ENCODE assay signal across 10 mouse cellular contexts in the genomic region with DNA sequence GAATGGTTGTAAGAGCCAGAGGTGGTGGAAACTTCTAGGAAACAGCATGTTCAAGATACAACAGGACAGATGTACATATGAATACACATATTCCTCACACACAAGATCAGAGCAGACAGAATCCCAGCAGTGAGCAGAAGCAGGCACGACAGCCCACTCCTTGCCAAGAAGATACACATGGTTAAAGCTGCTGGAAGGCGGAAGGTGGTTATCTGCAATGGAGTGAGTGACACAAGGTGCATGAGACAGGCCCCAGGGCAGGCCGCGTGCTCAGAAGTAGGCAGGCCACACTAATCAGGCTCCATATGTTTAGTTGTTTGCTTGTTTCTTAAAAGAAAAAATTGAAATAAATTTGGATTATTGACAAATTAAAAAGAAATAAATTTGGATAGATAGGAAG.
"Had no signal": no experiment of that assay in that cellular context is flagged by ENCODE, and none has a peak within 500 bp of the region (broad histone marks: within the 10 kb centered on the region; RNA-seq: fewer than 3 reads in every experiment).

No protein-coding gene starts in this region.

- ATAC-seq: midbrain, embryonic 13.5 days had no signal

- H3K4me1 ChIP-seq: limb, embryonic 13.5 days; neural tube, embryonic 15.5 days had no signal

- H3K4me3 ChIP-seq: limb, embryonic 13.5 days; midbrain, embryonic 13.5 days; myocyte; neural tube, embryonic 15.5 days had no signal

- H3K4me2 ChIP-seq: limb, embryonic 13.5 days; midbrain, embryonic 13.5 days; neural tube, embryonic 15.5 days had no signal

- H3K36me3 ChIP-seq: limb, embryonic 13.5 days; midbrain, embryonic 13.5 days; neural tube, embryonic 15.5 days had no signal

- DNase-seq: kidney, postnatal 14 days; lung, adult 18-20 months; right cerebral cortex, adult 18-20 months; right cerebral cortex, postnatal 25 days; thymus, postnatal 4 days had no signal

- H3K27me3 ChIP-seq: limb, embryonic 13.5 days; midbrain, embryonic 13.5 days; neural tube, embryonic 15.5 days had no signal

- H3K9me3 ChIP-seq: limb, embryonic 13.5 days; midbrain, embryonic 13.5 days; neural tube, embryonic 15.5 days had no signal

- H3K9ac ChIP-seq: limb, embryonic 13.5 days; liver, embryonic 14.5 days; midbrain, embryonic 13.5 days; neural tube, embryonic 15.5 days had no signal

- H3K27ac ChIP-seq: limb, embryonic 13.5 days; liver, embryonic 14.5 days; midbrain, embryonic 13.5 days; neural tube, embryonic 15.5 days had no signal
